Mouse (Mus musculus): ENCODE measurements at regions not wholly inside any gene's neighbourhood (a gene's known extent, or its start where the extent isn't known, plus 50 kb on each side); places are given as distances from the start of the nearest gene placed in this dataset.

DNA sequence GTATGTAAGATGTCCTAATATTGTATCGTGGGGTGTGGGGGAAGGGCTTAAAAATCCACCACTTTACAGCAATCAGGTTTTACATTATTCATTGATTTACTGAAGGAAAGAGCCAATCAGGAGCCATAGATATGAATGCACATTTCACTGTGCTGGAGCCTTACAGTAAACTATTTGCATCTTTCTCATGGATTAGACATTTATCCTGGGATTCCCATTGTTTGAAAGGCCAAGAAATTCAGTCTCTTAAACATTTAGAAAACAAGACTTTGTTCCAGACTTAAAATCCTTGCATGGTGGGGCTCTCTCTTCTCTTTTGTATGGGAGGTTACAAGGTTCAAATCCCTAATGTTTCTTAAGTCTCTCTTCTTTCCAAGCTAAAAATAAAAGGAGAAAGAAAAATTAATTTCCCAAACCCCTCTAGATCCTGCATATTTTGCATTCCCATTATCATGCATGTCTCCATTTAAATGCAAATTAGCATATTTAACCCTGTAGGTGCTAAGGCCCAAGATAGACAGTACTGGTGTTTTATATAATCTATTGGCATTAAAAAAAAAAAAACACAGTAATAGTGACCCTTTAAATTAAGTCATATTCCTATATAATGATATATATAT lies 230.3 kb downstream of the Mef2c start:
- Histone ChIP-seq H3K9ac (ENCODE audit: low read depth, low read length) (no peak overlapping the region), H3K36me3 (ENCODE audit: insufficient read depth, low read length) (no peaks in the 10 kb centered on the region), H3K27ac (no peak overlapping the region), H3K27me3 (ENCODE audit: insufficient read depth, low read length) (peaks cover 37% of the 10 kb centered on the region; the same call in 1 of the 2 replicates), H3K4me2 (ENCODE audit: low read length) (peak overlapping the region; percentile 96), H3K9me3 (replicated peaks; ENCODE audit: low read length) (no peaks in the 10 kb centered on the region), H3K4me3 (replicated peaks; ENCODE audit: low read depth, low read length) (peak overlapping the region; percentile 35), H3K4me1 (replicated peaks; ENCODE audit: insufficient read depth, low read length) (no peaks in the 10 kb centered on the region; the same call in 1 of the 2 replicates)
- DNase-seq (ENCODE audit: low spot score) (no peak), ATAC-seq (replicated peaks; ENCODE audit: low FRiP score, low read depth) (no peak)
- 0% methylated on average over 1 of the region's 1 CpGs for WGBS
- TF ChIP-seq CTCF (IDR thresholded peaks at IDR 0.05; ENCODE audit: low read depth): no peak

GRCm38 (mm10) chr13:83734656-83735055 lies 230.8 kb downstream of the Mef2c start:
- DNase-seq (ENCODE audit: low spot score): no peak
- Histone ChIP-seq H3K4me2 (ENCODE audit: low read length) (no peak overlapping the region), H3K27me3 (ENCODE audit: insufficient read depth, low read length) (peaks cover 42% of the 10 kb centered on the region; the same call in 1 of the 2 replicates), H3K36me3 (ENCODE audit: insufficient read depth, low read length) (no peaks in the 10 kb centered on the region), H3K9ac (ENCODE audit: low read depth, low read length) (no peak overlapping the region), H3K9me3 (replicated peaks; ENCODE audit: low read length) (no peaks in the 10 kb centered on the region), H3K27ac (no peak overlapping the region), H3K4me3 (replicated peaks; ENCODE audit: low read depth, low read length) (no peak overlapping the region), H3K4me1 (replicated peaks; ENCODE audit: insufficient read depth, low read length) (no peaks in the 10 kb centered on the region; the same call in 1 of the 2 replicates)
- 12% methylated on average over 1 of the region's 1 CpGs for WGBS
- TF ChIP-seq CTCF (IDR thresholded peaks at IDR 0.05; ENCODE audit: low read depth): no peak
- ATAC-seq (replicated peaks; ENCODE audit: low FRiP score, low read depth): no peak

DNA sequence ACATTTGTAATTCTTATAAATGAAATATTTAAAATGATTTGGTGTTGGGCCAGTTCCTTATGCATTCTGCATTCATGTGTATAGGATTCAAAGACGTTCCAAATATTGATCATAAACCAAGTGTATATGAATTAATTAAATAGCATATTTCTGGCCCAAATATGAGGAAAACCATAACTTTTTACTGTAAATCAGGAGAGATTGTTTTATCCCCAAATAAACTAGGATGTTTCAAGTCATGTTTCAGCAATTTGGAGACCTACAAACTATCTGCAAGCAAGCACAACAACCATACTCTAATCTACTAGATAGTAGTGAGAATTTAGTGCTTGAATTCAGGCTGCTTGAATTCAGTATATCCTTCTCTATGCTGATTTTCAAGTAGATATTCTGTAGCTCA lies 231.3 kb downstream of the Mef2c start:
- TF ChIP-seq CTCF (IDR thresholded peaks at IDR 0.05; ENCODE audit: low read depth): no peak
- DNase-seq (ENCODE audit: low spot score) (no peak), ATAC-seq (replicated peaks; ENCODE audit: low FRiP score, low read depth) (no peak)
- H3K27ac ChIP-seq: no peak overlapping the region
- 50% methylated on average over 1 of the region's 1 CpGs for WGBS
- H3K9ac ChIP-seq (ENCODE audit: low read depth, low read length): no peak overlapping the region
- H3K4me3 ChIP-seq (replicated peaks; ENCODE audit: low read depth, low read length): no peak overlapping the region
- H3K27me3 ChIP-seq (ENCODE audit: insufficient read depth, low read length): peaks cover 46% of the 10 kb centered on the region; the same call in 1 of the 2 replicates
- H3K36me3 ChIP-seq (ENCODE audit: insufficient read depth, low read length): no peaks in the 10 kb centered on the region
- no peak overlapping the region for H3K4me2 ChIP-seq (ENCODE audit: low read length)
- H3K9me3 ChIP-seq (replicated peaks; ENCODE audit: low read length): no peaks in the 10 kb centered on the region
- no peaks in the 10 kb centered on the region for H3K4me1 ChIP-seq (replicated peaks; ENCODE audit: insufficient read depth, low read length)

GRCm38 (mm10) chr13:83735631-83736475 lies 232.0 kb downstream of the Mef2c start:
- Histone ChIP-seq H3K4me2 (ENCODE audit: low read length) (no peak overlapping the region), H3K9me3 (replicated peaks; ENCODE audit: low read length) (no peaks in the 10 kb centered on the region), H3K4me3 (replicated peaks; ENCODE audit: low read depth, low read length) (no peak overlapping the region), H3K27me3 (ENCODE audit: insufficient read depth, low read length) (peaks cover 49% of the 10 kb centered on the region; the same call in 1 of the 2 replicates), H3K9ac (ENCODE audit: low read depth, low read length) (no peak overlapping the region), H3K36me3 (ENCODE audit: insufficient read depth, low read length) (no peaks in the 10 kb centered on the region), H3K27ac (no peak overlapping the region), H3K4me1 (replicated peaks; ENCODE audit: insufficient read depth, low read length) (no peaks in the 10 kb centered on the region)
- ATAC-seq (replicated peaks; ENCODE audit: low FRiP score, low read depth) (no peak), DNase-seq (ENCODE audit: low spot score) (no peak)
- WGBS: 54% methylated on average over 10 of the region's 10 CpGs
- no peak for TF ChIP-seq CTCF (IDR thresholded peaks at IDR 0.05; ENCODE audit: low read depth)

GRCm38 (mm10) chr13:83737031-83737825 lies 233.4 kb downstream of the Mef2c start:
- H3K9ac ChIP-seq (ENCODE audit: low read depth, low read length): no peak overlapping the region
- H3K27me3 ChIP-seq (ENCODE audit: insufficient read depth, low read length): peaks cover 54% of the 10 kb centered on the region; the same call in 1 of the 2 replicates
- peak overlapping the region; percentile 16 for H3K4me3 ChIP-seq (replicated peaks; ENCODE audit: low read depth, low read length)
- ATAC-seq (replicated peaks; ENCODE audit: low FRiP score, low read depth) (no peak), DNase-seq (ENCODE audit: low spot score) (no peak)
- H3K36me3 ChIP-seq (ENCODE audit: insufficient read depth, low read length): no peaks in the 10 kb centered on the region
- H3K4me2 ChIP-seq (ENCODE audit: low read length): peak overlapping the region; percentile 48
- no peaks in the 10 kb centered on the region for H3K9me3 ChIP-seq (replicated peaks; ENCODE audit: low read length)
- no peak overlapping the region for H3K27ac ChIP-seq
- no peaks in the 10 kb centered on the region for H3K4me1 ChIP-seq (replicated peaks; ENCODE audit: insufficient read depth, low read length)
- TF ChIP-seq CTCF (IDR thresholded peaks at IDR 0.05; ENCODE audit: low read depth): no peak
- WGBS: 4% methylated on average over 9 of the region's 9 CpGs

Data from kidney, postnatal 0 days (tissue).